Mouse (Mus musculus): ENCODE results near the gene Cda. TPM values are rescaled to one million over a fixed set of nuclear protein-coding genes. Genes with fewer than 3 reads are reported as not detected.

Gene Cda
- polyA plus RNA-seq, 1 experiment from 2014 or later, result 7.4 TPM

DNA sequence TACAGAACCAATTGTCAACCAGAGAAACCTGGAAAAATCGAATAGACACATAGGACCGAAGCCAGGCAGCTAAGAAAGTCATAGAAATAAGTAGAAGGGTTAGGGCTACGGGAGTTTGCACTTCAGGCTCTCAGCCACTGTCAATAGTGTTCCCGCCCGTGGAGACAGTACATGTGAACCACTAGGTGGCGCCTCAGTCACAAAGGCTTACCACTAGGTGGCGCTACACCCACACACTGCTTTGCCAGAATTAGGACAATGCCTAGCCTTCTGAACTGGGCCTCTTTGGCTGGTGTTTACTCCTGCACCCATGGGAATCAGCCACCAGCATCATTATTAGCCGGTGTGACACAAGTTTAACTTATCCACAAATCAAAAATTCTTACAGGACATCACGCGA lies 48.3 kb downstream of the Cda start:
- Histone ChIP-seq H3K27ac (replicated peaks) (no peak overlapping the region), H3K9me3 (replicated peaks) (no peaks in the 10 kb centered on the region), H3K4me3 (replicated peaks) (no peak overlapping the region), H3K27me3 (no peaks in the 10 kb centered on the region), H3K36me3 (peaks cover 32% of the 10 kb centered on the region), H3K9ac (no peak overlapping the region), H3K4me2 (replicated peaks) (no peak overlapping the region), H3K4me1 (0 out of 2 replicates have a peak, but pooled peaks cover 8% of the 10 kb centered on the region)
- WGBS, result 33% methylated on average over 10 of the region's 10 CpGs
- no peak for ATAC-seq (ENCODE audit: insufficient number of reproducible peaks, low FRiP score, low TSS enrichment, low read depth)

DNA sequence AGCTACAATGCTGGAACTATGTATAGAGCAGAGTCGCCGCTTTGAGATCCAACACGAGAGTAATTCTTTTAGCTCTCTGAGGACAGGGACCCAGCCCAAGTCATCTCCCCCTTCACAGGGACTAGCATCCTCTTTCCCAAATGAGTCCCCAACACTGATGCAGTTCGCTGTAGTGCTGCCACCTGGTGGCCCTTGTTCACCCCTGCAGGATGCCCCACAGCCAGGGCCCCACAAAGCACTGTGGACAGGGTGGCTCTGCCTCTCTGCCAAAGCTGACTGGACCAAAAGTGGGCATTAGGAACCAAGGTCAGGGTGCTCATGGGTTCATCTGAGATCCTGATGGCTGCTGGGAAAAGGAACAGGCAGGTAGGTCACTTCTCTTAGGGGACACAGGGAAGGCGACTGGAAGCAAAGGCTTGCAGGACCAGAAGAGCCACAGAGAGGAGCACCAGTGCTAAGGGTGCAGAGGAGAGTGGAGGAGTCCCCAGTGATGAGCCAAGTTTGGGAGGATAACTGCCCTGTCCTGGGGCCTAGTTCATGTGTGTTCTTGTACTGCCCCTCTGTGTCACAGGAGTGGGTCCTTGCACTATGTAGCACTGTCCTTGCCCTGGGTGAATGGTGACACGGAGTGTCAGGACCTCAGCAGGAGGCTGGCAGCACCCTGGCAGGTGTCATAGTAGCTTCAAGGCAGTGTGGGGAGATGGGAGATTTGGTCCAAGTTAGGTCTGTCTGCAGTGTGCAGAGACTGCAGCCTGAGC lies 49.1 kb downstream of the Cda start:
- Histone ChIP-seq H3K27me3 (no peaks in the 10 kb centered on the region), H3K4me2 (replicated peaks) (no peak overlapping the region), H3K9me3 (replicated peaks) (no peaks in the 10 kb centered on the region), H3K4me1 (0 out of 2 replicates have a peak, but pooled peaks cover 2% of the 10 kb centered on the region), H3K9ac (no peak overlapping the region), H3K27ac (replicated peaks) (no peak overlapping the region), H3K4me3 (replicated peaks) (no peak overlapping the region), H3K36me3 (peaks cover 40% of the 10 kb centered on the region)
- ATAC-seq (ENCODE audit: insufficient number of reproducible peaks, low FRiP score, low TSS enrichment, low read depth), result no peak
- 50% methylated on average over 6 of the region's 6 CpGs for WGBS

DNA sequence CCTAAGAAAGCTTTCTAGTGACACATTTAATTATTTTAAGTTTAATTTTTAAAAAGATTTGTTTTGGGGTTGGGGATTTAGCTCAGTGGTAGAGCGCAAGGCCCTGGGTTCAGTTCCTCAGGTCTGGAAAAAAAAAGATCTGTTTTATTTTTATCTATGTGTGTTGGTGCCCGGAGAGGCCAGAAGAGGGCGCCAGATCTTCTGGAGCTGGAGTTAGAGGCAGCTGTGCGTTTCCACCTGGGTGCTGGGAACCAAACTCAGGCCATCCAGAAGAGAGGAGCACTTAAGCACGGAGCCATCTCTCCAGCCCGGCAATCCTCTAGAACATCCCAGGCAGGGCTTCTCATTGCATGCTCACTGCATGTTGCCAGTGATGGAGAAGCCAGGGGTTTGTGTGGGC lies 51.4 kb downstream of the Cda start:
- no peak overlapping the region for H3K4me3 ChIP-seq (replicated peaks)
- WGBS, result 92% methylated on average over 6 of the region's 6 CpGs
- no peaks in the 10 kb centered on the region for H3K27me3 ChIP-seq
- no peaks in the 10 kb centered on the region for H3K9me3 ChIP-seq (replicated peaks)
- H3K4me1 ChIP-seq, result no peaks in the 10 kb centered on the region
- ATAC-seq (ENCODE audit: insufficient number of reproducible peaks, low FRiP score, low TSS enrichment, low read depth), result no peak
- H3K4me2 ChIP-seq (replicated peaks), result no peak overlapping the region
- no peak overlapping the region for H3K27ac ChIP-seq (replicated peaks)
- H3K9ac ChIP-seq, result no peak overlapping the region
- H3K36me3 ChIP-seq, result peaks cover 62% of the 10 kb centered on the region

DNA sequence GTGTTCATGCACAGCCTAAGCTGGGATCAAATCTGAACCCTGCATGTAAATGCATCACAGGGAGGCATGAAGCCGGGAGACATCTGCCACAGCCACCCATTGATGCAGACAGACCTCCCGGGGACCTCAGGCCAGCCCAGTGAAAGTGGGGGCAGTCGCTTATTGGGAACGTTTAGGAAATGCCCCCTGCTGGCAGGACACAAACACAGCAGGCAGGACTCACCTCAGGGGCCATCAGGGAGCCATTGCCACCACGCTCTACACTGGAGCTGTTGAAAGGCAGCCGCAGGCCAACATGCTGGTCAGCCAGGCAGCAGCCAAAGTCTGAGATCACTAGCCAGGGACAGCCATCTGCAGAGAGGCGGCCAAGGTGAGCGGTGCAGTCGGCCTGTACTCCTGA lies 52.0 kb downstream of the Cda start:
- 67% methylated on average over 9 of the region's 9 CpGs for WGBS
- H3K4me1 ChIP-seq, result no peaks in the 10 kb centered on the region
- no peak overlapping the region for H3K4me3 ChIP-seq (replicated peaks)
- H3K27me3 ChIP-seq, result no peaks in the 10 kb centered on the region
- ATAC-seq (ENCODE audit: insufficient number of reproducible peaks, low FRiP score, low TSS enrichment, low read depth), result no peak
- H3K27ac ChIP-seq (replicated peaks), result no peak overlapping the region
- H3K9me3 ChIP-seq (replicated peaks), result no peaks in the 10 kb centered on the region
- H3K9ac ChIP-seq, result no peak overlapping the region
- no peak overlapping the region for H3K4me2 ChIP-seq (replicated peaks)
- H3K36me3 ChIP-seq, result peaks cover 68% of the 10 kb centered on the region

DNA sequence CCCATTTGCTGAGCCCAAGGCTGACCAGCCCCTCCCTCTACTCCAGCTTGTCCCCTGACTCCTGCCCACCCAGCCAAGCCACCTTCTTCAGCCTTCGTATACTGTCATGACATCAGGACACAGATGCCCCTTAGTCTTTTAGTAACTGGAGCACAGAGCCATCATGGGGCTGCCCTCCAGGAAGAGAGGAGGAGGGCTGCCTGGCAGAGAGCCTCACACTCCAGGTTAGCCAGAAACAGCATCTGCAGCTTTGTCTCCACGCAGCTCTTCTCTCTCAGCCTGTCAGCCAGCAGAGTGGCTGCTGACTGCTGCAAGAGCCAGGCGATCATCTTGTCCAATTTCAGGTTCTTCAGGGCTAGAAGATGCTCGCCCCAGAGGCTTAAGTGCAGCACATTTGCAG lies 54.0 kb downstream of the Cda start:
- 84% methylated on average over 4 of the region's 4 CpGs for WGBS
- Histone ChIP-seq H3K27me3 (no peaks in the 10 kb centered on the region), H3K9ac (no peak overlapping the region), H3K4me1 (no peaks in the 10 kb centered on the region), H3K4me2 (replicated peaks) (no peak overlapping the region), H3K4me3 (replicated peaks) (no peak overlapping the region), H3K9me3 (replicated peaks) (no peaks in the 10 kb centered on the region), H3K36me3 (peaks cover 86% of the 10 kb centered on the region), H3K27ac (replicated peaks) (no peak overlapping the region)
- ATAC-seq (ENCODE audit: insufficient number of reproducible peaks, low FRiP score, low TSS enrichment, low read depth), result no peak

DNA sequence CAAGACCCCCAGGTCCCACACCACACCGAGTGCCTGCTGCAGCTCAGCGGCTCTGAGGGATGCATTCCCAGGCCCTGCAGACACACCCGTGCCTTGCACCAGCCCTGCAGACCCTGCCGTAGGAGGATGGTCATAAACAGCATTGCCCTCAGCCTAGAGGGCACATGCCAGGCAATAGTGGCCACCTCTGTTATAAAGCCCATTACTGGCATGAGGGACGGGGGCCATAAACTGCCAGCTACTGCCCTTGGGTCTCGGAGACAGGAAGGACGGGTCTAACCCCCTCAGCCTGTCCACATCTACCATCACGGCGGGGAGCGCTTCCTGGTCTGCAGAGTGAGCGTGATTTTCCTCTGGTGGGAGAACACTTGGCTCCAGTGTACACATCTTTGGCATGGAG lies 54.8 kb downstream of the Cda start:
- H3K9me3 ChIP-seq (replicated peaks), result no peaks in the 10 kb centered on the region
- peaks cover 94% of the 10 kb centered on the region for H3K36me3 ChIP-seq
- no peaks in the 10 kb centered on the region for H3K27me3 ChIP-seq
- no peak overlapping the region for H3K4me3 ChIP-seq (replicated peaks)
- H3K4me1 ChIP-seq, result no peaks in the 10 kb centered on the region
- WGBS, result 90% methylated on average over 11 of the region's 11 CpGs
- ATAC-seq (ENCODE audit: insufficient number of reproducible peaks, low FRiP score, low TSS enrichment, low read depth), result no peak
- H3K9ac ChIP-seq, result no peak overlapping the region
- H3K27ac ChIP-seq (replicated peaks), result no peak overlapping the region
- H3K4me2 ChIP-seq (replicated peaks), result no peak overlapping the region

DNA sequence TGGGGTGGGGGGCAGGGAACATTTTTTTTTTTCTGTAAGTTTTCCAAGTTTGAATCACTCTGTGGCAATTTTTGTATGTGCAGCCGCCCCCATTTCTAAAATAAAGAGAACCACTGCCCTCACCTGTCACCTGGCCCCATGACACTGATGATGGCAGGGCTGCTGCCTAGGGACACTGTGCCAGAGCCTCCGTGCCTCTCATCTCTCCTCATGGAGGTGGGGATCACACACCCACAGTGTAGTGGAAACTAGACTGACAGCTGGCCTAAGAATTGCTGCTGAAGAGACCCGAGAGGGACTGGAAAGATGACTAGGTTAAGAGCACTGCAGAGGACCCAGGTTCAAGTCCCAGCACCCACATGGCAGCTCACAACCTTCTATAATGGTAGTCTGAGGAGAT lies 55.7 kb downstream of the Cda start:
- Histone ChIP-seq H3K4me3 (replicated peaks) (no peak overlapping the region), H3K4me2 (replicated peaks) (no peak overlapping the region), H3K9me3 (replicated peaks) (no peaks in the 10 kb centered on the region), H3K27ac (replicated peaks) (no peak overlapping the region), H3K27me3 (no peaks in the 10 kb centered on the region), H3K36me3 (peaks cover 93% of the 10 kb centered on the region), H3K9ac (no peak overlapping the region), H3K4me1 (0 out of 2 replicates have a peak, but pooled peaks cover 1% of the 10 kb centered on the region)
- WGBS, result 93% methylated on average over 3 of the region's 3 CpGs
- ATAC-seq (ENCODE audit: insufficient number of reproducible peaks, low FRiP score, low TSS enrichment, low read depth), result no peak

DNA sequence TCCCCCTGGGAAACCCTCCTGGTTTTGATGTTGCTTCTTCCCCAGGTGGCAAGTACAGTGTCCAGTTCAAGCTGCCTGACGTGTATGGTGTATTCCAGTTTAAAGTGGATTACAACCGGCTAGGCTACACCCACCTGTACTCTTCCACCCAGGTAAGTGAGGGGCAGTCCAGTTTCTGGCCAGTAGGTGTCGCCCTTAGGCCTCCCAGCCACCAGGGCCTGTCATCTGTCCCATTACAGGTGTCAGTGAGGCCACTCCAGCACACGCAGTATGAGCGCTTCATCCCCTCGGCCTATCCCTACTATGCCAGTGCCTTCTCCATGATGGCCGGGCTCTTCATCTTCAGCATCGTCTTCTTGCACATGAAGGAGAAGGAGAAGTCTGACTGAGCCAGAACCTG lies 56.2 kb downstream of the Cda start:
- Histone ChIP-seq H3K27ac (replicated peaks) (no peak overlapping the region), H3K27me3 (no peaks in the 10 kb centered on the region), H3K4me3 (replicated peaks) (no peak overlapping the region), H3K9ac (no peak overlapping the region), H3K36me3 (peaks cover 92% of the 10 kb centered on the region), H3K9me3 (replicated peaks) (no peaks in the 10 kb centered on the region), H3K4me2 (replicated peaks) (no peak overlapping the region), H3K4me1 (0 out of 2 replicates have a peak, but pooled peaks cover 4% of the 10 kb centered on the region)
- 58% methylated on average over 8 of the region's 8 CpGs for WGBS
- ATAC-seq (ENCODE audit: insufficient number of reproducible peaks, low FRiP score, low TSS enrichment, low read depth), result no peak

DNA sequence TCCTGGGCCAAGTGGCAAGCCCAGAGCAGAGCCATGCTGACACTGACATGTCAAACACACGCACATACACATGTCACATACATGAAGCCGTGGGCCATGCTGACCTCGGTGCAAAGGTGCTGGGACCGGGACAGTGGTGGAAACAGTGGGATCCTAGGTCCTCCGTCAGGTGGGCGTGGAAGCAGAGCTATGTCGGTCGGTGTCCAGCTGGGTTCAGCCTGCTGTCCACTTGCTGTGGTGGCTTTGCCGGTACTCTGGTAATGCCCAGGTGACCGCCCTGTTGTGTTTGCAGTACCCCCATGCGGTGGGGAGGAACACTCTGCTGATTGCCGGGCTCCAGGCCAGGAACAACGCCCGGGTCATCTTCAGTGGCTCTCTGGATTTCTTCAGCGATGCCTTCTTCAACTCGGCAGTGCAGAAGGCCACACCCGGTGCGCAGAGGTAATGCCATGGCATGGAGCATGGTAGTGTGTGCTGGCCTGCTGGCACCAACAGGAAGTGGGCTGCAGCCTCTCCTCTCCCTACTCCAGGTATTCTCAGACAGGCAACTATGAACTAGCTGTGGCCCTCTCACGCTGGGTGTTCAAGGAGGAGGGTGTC lies 57.4 kb downstream of the Cda start:
- H3K4me2 ChIP-seq (replicated peaks), result no peak overlapping the region
- peaks cover 9% of the 10 kb centered on the region for H3K4me1 ChIP-seq
- H3K36me3 ChIP-seq, result peaks cover 82% of the 10 kb centered on the region
- no peaks in the 10 kb centered on the region for H3K27me3 ChIP-seq
- H3K9ac ChIP-seq, result no peak overlapping the region
- no peak overlapping the region for H3K27ac ChIP-seq (replicated peaks)
- ATAC-seq (ENCODE audit: insufficient number of reproducible peaks, low FRiP score, low TSS enrichment, low read depth), result no peak
- no peaks in the 10 kb centered on the region for H3K9me3 ChIP-seq (replicated peaks)
- H3K4me3 ChIP-seq (replicated peaks), result no peak overlapping the region
- WGBS, result 94% methylated on average over 19 of the region's 19 CpGs

DNA sequence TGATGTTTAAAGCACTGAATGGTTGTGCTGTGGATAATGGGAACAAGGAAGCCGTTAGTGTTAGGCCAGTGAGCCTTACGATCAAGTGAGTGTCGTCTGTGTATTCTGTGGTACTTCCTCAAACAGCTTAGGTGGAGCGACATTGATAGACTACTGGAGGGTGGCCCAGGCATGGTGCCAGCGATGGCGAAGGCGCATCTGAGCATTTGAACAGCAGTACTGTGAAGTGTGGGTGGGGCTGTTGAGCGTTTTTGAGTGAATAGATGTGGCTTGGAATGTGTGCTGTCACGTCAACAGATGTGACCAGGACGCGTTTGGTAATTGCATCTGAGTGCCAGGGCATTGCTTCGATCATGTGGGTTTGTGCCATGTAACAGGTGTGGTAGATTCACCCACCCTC lies 60.1 kb downstream of the Cda start:
- Histone ChIP-seq H3K4me1 (peaks cover 24% of the 10 kb centered on the region), H3K9ac (no peak overlapping the region), H3K27me3 (no peaks in the 10 kb centered on the region), H3K4me3 (replicated peaks) (no peak overlapping the region), H3K36me3 (peaks cover 56% of the 10 kb centered on the region), H3K27ac (replicated peaks) (no peak overlapping the region), H3K4me2 (replicated peaks) (no peak overlapping the region), H3K9me3 (replicated peaks) (no peaks in the 10 kb centered on the region)
- WGBS, result 94% methylated on average over 12 of the region's 12 CpGs
- no peak for ATAC-seq (ENCODE audit: insufficient number of reproducible peaks, low FRiP score, low TSS enrichment, low read depth)

DNA sequence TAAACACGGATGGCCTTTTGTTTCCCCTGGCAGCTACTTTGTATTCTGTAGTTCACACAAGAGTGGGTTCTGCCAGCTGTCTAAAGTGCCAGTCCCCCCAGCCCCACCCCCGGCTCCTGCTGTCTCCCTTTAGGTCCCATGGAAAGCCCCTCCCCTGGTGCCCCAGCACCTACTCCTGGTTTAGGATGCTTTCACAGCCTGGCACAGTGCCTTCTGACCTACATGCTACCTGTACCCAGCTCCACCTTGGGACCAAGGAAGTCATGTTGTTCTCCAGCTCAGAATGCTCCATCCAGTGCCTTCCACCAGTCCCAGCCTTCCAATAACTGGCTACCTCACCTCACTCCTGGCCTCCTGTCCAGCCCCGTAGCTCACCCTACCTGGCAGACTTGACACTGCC lies 60.8 kb downstream of the Cda start:
- Histone ChIP-seq H3K4me1 (peaks cover 24% of the 10 kb centered on the region), H3K27me3 (no peaks in the 10 kb centered on the region), H3K9ac (no peak overlapping the region), H3K4me2 (replicated peaks) (no peak overlapping the region), H3K4me3 (replicated peaks) (no peak overlapping the region), H3K27ac (replicated peaks) (no peak overlapping the region), H3K9me3 (replicated peaks) (no peaks in the 10 kb centered on the region), H3K36me3 (peaks cover 49% of the 10 kb centered on the region)
- no peak for ATAC-seq (ENCODE audit: insufficient number of reproducible peaks, low FRiP score, low TSS enrichment, low read depth)
- 91% methylated on average over 3 of the region's 3 CpGs for WGBS
